8 mouse cellular contexts compared by ENCODE assay signal in the genomic region with DNA sequence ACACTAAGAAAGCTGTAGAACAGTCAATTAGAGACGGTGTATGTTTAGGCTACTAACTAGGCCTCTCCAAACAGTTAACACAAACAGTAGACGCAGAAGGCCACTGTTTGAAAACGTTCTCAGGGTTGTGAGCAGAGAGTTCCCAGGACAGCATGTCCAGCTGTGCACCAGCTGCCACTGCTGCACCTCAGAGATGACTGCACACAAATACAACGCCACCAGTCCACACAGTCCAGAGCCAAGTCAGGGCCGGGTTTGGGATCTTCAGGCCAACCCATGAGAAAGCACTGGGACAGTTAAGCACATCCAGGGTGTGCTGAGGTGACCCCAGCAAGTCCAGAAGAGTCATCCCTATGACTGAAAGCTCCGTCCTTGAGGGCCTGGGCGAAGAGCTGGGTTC.
A peak's percentile ranks its signal among the peaks of the same experiment; 100 is the strongest.
DNase-seq lines count a peak whose midpoint lies in the region; ATAC-seq lines count a peak whose summit lies in the region.

No protein-coding gene starts in this region.

- WGBS in kidney, embryonic 14.5 days, result 60% methylated on average over 7 of the region's 7 CpGs
- 57% methylated on average over 7 of the region's 7 CpGs for WGBS in hindbrain, embryonic 13.5 days

- H3K36me3 ChIP-seq in kidney, embryonic 14.5 days (ENCODE audit: control insufficient read depth, insufficient read depth, low read length), result peaks cover 17% of the 10 kb centered on the region
- H3K36me3 ChIP-seq in hindbrain, embryonic 13.5 days, result no peaks in the 10 kb centered on the region; the same call in 1 of the 2 replicates

- intact Hi-C loops in gastrocnemius, postnatal 14 days (cut with DNase I; ENCODE audit: low total_unique reads), result no loop called here

- H3K9me3 ChIP-seq in kidney, embryonic 14.5 days (ENCODE audit: control insufficient read depth, low read length), result no peaks in the 10 kb centered on the region
- H3K9me3 ChIP-seq in hindbrain, embryonic 13.5 days, result no peaks in the 10 kb centered on the region

- DNase-seq in kidney, adult 8-10 months, result no peak
- peak; percentile 58 for DNase-seq in gastrocnemius, postnatal 14 days
- peak; percentile 64 for DNase-seq in lung, postnatal 36 days
- DNase-seq in thymus, postnatal 14 days, result no peak
- no peak for DNase-seq in ovary, postnatal 10 days (ENCODE audit: low spot score)

- H3K4me1 ChIP-seq in kidney, embryonic 14.5 days (ENCODE audit: control insufficient read depth, insufficient read depth, low read length), result peaks cover 33% of the 10 kb centered on the region
- H3K4me1 ChIP-seq in hindbrain, embryonic 13.5 days (replicated peaks), result peaks cover 38% of the 10 kb centered on the region

- H3K27me3 ChIP-seq in kidney, embryonic 14.5 days (ENCODE audit: control insufficient read depth, insufficient read depth, low read length), result no peaks in the 10 kb centered on the region
- no peaks in the 10 kb centered on the region for H3K27me3 ChIP-seq in hindbrain, embryonic 13.5 days

- no peak overlapping the region for H3K4me3 ChIP-seq in kidney, embryonic 14.5 days (ENCODE audit: low read length)
- H3K4me3 ChIP-seq in hindbrain, embryonic 13.5 days, result no peak overlapping the region

- no peak overlapping the region for H3K4me2 ChIP-seq in kidney, embryonic 14.5 days (replicated peaks; ENCODE audit: low read depth, low read length)
- no peak overlapping the region for H3K4me2 ChIP-seq in hindbrain, embryonic 13.5 days

- no peak overlapping the region for H3K9ac ChIP-seq in kidney, embryonic 14.5 days (ENCODE audit: low read depth, low read length)
- H3K9ac ChIP-seq in hindbrain, embryonic 13.5 days, result no peak overlapping the region

- ATAC-seq in kidney, embryonic 14.5 days (ENCODE audit: low FRiP score, low TSS enrichment), result no peak
- ATAC-seq in hindbrain, embryonic 13.5 days (ENCODE audit: low FRiP score), result no peak
- no peak for ATAC-seq in frontal cortex, adult (ENCODE audit: low TSS enrichment)

- peak overlapping the region; percentile 63 for H3K27ac ChIP-seq in kidney, embryonic 14.5 days (ENCODE audit: low read depth, low read length)
- peak overlapping the region; percentile 45; the same call in 1 of the 2 replicates for H3K27ac ChIP-seq in hindbrain, embryonic 13.5 days

Comparison
In these comparisons a context has a peak if more than half of its experiments do, and no peak if none do; other contexts are left out.
1. DNase-seq: peak in gastrocnemius, postnatal 14 days (single experiment) and lung, postnatal 36 days (single experiment); none in kidney, adult 8-10 months (0 of 2), thymus, postnatal 14 days (single experiment) and ovary, postnatal 10 days (single experiment).